Mouse (Mus musculus) brain, embryonic 14.5 days (tissue): Measurements from ENCODE around the gene Phactr1. TPM values are rescaled to one million over a fixed set of nuclear protein-coding genes. Genes with fewer than 3 reads are reported as not detected.

Source experiments
- DNase-seq: peaks from one replicate; pipeline ENCODE4 v3.0.0-alpha.2; 2011; ENCODE audit warnings: low read depth
- CTCF ChIP-seq: fragments of 200-500 bp; IDR thresholded peaks from 2 replicates; pipeline ENCODE4 v1.5.1; 2012; ENCODE audit warnings: inconsistent platforms, mild to moderate bottlenecking, moderate library complexity, borderline replicate concordance; ENCODE audit not compliant: insufficient read depth, insufficient read length; ENCODE audit errors: extremely low read depth
- POLR2A ChIP-seq: fragments of 200-500 bp; IDR thresholded peaks from 2 replicates; pipeline ENCODE4 v1.6.1; 2012; ENCODE audit warnings: mild to moderate bottlenecking, inconsistent platforms, borderline replicate concordance; ENCODE audit not compliant: poor library complexity, insufficient read depth, insufficient read length, severe bottlenecking; ENCODE audit errors: extremely low read depth
- polyA plus RNA-seq: library from polyadenylated mRNA; depleted of rRNA; stranded (reverse); fragments of >200 nt; gene quantifications from 2 replicates; pipeline ENCODE4 v1.2.3, GENCODE M21; 2012

Gene Phactr1
- polyA plus RNA-seq, 1 experiment = 40.1 TPM

DNA sequence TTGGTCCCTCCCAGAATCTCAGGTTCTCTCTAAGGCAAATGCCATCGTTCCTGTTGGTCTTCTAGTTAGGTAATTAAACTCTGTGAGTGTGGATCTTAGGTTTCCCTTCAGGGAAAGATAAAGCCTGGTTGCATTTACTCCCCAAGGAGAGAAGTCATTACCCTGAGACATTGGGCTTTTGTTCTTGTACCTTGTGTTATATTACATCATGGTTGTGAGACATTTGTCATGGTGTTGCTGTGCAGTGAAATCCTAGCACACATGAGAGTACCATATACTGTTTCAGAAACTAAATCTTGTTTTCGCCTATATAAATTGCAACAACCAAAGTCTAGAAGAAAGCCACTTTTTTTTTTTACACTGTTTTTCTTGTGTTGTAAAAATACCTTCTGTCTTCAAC, 93.6 kb downstream of the Phactr1 start:
- TF ChIP-seq POLR2A = no peak
- TF ChIP-seq CTCF = no peak
- no peak for DNase-seq

DNA sequence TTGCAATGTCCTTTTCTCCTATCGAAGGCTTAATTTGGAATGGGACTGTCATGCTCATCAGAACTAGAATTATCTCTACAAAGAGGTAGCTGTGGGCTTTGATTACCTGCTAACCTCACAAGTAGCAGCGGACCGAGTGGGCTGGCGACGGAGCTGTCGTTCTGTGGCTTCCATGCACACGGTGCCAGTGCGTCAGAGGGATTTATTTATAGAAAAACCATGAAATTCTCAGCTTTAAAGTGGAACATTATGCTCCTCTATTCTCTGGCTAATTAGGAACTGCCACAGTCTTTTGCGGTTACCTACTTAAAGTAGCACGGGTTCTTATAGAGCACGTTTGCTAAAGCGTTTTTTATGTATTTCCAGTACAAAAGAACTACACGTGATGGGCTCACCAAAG, 101.7 kb downstream of the Phactr1 start:
- DNase-seq = peak; percentile 43
- TF ChIP-seq POLR2A (no peak), CTCF (no peak)

DNA sequence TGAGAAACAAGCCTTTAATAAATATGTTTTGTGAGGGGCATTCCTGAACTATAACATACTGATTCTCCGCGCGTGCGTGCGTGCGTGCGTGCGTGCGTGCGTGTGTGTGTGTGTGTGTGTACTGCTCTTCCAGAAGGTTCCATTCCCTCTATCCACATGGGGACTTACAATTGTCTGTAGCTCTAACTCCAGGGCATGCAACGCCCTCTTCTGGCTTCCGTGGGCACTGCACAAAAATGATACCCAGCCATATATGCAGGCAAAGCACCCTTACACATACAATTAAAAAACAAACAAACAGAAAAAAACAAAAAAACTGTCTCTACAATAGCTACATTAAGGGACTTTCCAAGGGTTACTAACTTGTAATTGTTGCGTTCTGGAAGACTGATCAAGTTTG, 108.8 kb downstream of the Phactr1 start:
- no peak for DNase-seq
- no peak for TF ChIP-seq CTCF
- no peak for TF ChIP-seq POLR2A

DNA sequence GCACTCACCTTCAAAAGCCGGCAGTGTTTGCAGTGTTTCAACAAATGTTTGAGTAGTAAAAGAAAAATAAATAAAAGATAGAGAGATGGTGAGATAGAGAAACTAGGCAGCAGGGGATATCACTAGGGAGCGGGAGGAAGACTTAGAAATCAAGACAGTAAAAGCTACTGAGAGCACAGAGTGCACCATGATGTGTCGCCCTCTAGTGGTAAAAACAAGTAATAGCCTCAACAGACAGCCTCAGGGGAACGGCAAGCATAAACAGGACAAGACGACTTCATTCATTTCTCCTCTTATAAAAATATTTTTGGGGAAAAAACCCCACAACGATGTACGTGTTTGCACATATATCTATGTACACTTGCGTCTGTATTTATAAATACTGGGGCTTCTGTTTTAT, 111.9 kb downstream of the Phactr1 start:
- peak; percentile 71 for DNase-seq
- TF ChIP-seq POLR2A = no peak
- TF ChIP-seq CTCF = peak; percentile 71; the same call in 1 of the 2 replicates

DNA sequence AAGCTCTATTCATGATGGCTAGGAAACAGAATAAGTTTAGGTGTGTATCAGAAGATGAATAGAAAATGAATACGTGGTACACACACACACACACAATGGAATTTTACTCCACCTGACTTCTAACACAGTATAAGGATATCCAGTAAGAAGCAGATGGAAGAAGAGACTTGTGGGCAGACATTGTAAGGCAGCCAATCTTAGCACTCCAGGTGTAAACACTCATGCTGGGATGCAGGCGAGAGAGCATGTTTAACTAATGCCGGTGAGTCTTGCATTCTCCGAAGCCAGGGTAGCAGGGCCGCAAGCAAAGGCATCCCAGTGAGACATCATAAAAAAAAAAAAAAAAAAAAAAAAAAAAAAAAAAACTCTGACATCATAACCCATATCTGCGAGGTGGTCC, 120.1 kb downstream of the Phactr1 start:
- no peak for TF ChIP-seq CTCF
- TF ChIP-seq POLR2A = no peak
- no peak for DNase-seq

DNA sequence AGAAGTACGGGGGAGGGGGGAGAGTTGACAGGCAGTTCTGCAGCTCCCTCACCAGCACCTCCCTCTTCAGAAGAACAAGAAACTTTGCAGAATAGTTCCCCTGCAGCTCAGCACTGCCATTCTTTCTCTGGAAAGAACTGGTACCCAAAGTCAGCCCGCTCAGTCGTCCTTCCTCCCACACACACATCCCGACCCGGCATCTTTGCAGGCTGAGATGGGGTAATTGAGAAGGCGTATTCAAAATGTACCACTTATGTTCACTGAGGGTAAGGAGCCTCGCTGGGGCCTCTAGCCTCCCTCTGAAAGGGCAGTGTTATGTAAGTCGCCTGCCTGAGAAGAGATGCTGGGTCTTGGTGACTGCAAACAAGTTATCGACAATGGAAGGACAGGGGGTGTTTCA, 123.9 kb downstream of the Phactr1 start:
- TF ChIP-seq POLR2A = no peak
- no peak for TF ChIP-seq CTCF
- peak; percentile 61 for DNase-seq

DNA sequence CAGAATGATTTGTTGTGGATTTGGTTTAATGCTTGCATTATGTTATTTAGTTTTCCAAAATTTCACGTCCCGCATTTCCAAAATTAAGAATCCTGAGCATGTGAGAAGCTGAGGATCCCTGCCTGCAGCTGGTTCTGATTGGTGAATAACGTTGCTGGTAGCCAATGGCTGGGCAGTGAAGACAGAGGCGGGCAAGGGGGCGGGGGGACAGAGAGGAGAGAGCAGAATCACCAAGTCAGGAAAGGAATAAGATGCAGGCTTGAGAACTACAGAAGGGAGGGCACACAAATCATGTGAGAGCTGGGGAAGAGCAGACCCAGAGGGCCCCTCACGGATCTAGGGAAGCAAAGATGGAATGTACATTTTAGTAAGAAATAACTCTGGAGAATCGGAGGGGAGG, 132.3 kb downstream of the Phactr1 start:
- DNase-seq = peak; percentile 79
- TF ChIP-seq POLR2A (no peak), CTCF (no peak)

DNA sequence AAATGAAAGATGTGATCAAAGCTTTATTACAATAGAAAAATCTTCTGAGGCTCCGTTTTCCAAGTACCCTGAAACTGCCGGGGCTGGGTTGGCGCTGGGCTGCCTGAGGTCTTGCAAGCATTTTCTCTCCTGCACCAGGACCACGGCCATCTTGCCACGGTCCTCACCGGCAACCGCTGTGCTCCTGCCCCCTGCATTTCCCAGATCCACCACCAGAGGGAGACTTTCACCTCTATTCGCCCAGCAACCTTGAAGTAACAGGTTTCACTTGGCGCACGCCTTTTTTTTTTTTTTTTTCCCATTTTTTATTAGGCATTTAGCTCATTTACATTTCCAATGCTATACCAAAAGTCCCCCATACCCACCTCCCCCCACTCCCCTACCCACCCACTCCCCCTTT, 138.0 kb downstream of the Phactr1 start:
- peak; percentile 53 for DNase-seq
- TF ChIP-seq CTCF = peak; percentile 79
- no peak for TF ChIP-seq POLR2A

DNA sequence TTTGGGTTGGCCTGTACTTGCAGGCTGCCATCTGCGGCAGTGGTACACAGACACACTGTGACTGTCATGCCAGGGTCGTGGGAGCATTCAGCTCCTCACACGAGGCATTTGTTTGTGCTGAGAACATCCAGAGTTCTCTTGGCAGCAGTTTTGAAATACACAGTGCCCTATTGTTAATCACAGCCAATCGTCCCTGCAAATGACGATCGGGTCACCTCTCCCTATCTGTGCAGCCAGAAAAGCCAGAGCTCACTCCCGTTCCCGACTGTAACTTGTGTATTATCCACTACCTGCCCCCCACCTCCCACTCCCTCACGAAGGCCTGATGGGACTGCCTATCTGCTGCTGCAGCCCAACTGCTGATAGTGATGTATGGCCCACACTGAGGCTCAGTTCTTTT, 140.1 kb downstream of the Phactr1 start:
- TF ChIP-seq CTCF = no peak
- no peak for TF ChIP-seq POLR2A

DNA sequence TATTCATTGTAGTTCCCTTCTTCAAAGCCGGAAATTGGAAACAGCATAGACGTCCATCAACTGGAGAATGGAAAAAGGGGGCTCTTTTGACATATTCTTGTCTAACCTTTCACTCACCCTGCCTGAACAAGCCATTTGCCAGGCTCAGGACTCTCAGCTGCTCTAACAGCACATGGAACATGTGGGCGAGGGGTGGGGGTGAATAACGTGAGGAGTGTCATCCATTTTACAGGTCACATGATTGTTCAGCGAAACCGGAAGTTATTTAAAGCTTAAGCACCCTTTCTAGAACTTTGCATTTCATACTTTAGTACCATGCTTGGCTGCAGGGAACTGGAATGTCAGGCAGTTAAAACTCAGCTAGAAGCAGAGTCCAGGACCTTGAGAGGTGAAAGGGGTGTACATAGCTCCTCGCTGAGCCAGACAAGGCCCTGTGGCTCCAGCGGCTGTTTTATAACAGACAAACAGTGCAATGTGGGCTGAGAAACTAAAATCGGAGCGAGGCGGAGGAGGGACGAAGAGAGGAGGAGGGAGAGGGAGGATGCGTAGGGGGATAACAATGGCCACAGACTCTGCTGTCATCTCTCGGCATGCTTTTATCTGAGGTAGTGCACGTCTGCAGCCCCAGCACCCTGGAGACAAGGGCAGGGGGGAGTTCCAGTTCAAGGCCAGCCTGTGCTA, 141.1 kb downstream of the Phactr1 start:
- peak; percentile 12 for DNase-seq
- TF ChIP-seq CTCF (no peak), POLR2A (no peak)

More for the DNA sequence above, 140.1 kb downstream of the Phactr1 start:
- DNase-seq = peak; percentile 73

DNA sequence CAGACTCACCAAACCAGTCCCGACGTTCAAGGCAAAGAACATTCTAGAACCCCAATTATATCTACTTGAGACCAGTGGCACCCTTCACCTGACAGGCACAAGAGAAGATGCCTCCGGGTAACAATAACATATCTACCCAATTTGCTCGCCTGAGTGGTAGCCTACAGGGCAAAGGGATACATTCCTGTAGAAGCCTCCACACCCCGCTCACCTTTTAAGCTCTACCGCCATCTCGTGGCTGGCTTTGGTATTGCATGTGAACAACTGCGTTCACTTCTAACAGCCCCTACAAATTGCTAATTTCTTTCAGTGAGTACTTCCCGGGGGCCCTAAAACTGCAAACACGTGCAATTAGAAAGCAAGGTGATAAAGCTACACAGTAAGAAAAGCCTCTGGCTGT, 142.1 kb downstream of the Phactr1 start:
- no peak for TF ChIP-seq POLR2A
- peak; percentile 93 for TF ChIP-seq CTCF
- peak; percentile 83 for DNase-seq

DNA sequence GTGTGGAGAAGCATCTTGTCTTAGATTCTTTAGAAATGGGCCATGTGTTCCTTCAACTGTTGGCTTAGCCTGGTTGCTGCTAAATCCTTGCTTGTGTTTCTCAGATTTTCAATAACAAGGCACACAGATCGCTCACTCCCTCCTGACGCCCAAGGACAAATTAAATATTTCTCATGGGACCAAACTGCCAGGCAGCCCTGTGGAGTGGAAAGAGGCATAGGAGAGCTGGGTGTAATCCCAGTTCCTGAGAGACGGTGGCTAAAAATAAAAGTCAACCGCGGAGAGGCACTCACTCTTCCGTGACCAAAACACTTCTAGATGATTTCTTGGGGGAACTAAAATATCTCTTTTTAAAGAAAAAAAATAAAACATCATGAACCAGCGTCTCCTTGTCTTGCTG, 143.5 kb downstream of the Phactr1 start:
- TF ChIP-seq POLR2A (no peak), CTCF (no peak)
- DNase-seq = no peak

DNA sequence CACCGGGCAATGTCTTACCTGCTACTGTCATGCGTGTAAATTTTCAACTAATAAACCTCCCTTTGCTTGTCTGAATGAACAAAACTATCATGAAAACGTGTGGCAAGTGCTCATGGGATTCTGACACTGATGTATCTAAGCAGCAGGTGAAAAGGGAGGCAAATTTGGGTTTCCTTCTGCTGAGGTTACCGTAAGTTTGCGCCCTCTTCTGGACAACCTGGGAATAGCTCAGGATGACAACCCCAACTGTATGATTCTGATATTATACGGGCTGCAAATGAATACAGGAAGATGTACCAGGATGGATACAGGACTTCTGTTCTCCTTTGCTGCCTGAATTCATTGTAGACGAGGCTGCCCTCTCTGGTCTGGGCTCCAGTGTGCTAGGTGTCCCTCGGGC, 146.2 kb downstream of the Phactr1 start:
- DNase-seq = peak; percentile 36
- TF ChIP-seq POLR2A (no peak), CTCF (peak; percentile 65; the same call in 1 of the 2 replicates)

DNA sequence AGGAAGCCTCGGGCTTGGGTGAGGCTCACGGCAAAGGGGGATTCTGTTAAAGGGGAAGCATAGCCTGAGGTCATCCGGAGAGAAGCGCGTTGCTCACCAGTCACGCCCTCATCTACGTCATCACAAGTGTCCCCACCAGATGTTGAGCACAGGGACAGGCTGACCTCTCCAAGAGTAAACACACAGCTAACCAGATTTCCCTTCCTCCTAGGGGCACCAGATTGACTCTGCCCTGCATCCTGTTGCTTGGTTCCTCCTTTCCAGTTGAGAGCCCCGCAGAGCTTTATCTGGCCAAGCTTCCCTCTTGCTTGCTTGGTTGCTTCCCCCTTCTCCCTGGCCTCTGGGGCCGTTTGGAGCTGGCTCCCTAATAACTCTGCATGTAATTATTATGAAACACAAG, 148.6 kb downstream of the Phactr1 start:
- DNase-seq = peak; percentile 29
- TF ChIP-seq POLR2A = no peak
- no peak for TF ChIP-seq CTCF

DNA sequence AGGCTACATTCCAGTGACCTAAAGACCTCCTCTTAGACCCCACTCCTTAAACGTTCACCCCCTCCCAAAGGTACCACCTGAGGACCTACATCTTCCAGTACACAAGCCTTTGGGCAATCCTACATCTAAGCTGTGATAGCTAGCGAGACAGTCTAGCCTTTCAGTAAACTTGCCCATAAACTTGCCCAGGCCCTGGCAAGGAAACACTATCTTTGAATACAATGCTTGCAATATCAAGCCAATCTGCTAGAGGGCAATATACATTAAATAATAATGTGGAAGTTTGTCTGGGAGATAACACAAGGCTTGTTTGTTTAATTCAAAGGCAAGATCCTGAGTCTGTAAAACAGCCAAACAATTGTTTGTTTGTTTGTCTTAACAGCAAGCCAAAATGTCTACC, 155.0 kb downstream of the Phactr1 start:
- TF ChIP-seq POLR2A = no peak
- TF ChIP-seq CTCF = peak; percentile 21; the same call in 1 of the 2 replicates
- peak; percentile 76 for DNase-seq

DNA sequence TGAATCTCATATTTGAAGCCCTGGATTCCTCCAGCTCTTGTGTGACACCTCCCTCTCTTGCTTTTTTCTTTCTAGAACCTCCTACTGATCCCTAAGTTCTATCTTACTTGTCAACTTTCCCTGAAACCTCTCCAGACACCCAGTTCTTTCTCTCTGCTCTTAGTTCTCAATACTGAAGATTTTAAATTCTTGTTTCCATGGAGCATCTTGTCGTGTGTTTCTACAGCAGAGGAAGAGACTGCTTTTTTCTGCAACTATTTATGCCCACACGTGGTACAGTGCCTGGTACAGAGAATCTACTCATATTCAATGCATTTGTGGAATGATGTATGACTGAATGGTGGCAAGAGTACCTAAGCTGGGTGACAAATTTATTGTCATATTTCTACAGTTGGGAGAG, 158.9 kb downstream of the Phactr1 start:
- no peak for DNase-seq
- TF ChIP-seq POLR2A (no peak), CTCF (no peak)
